Mouse (Mus musculus) myocyte (in vitro differentiated cells): ENCODE measurements around the gene A630095N17Rik.

ENCODE experiments used
- CEBPB ChIP-seq: IDR thresholded peaks from 2 replicates; pipeline ENCODE4 v1.6.1; 2011; ENCODE audit warnings: mild to moderate bottlenecking, moderate library complexity; ENCODE audit not compliant: poor library complexity, insufficient read depth, severe bottlenecking
- E2F4 ChIP-seq: IDR thresholded peaks from one replicate; pipeline ENCODE4 v1.6.1; 2011; ENCODE audit warnings: mild to moderate bottlenecking, control low read depth, moderate library complexity; ENCODE audit not compliant: insufficient read depth
- MAX ChIP-seq: IDR thresholded peaks from one replicate; pipeline ENCODE4 v1.6.1; 2011; ENCODE audit warnings: low read depth, mild to moderate bottlenecking, control low read depth
- MYOD1 ChIP-seq, 3 experiments: IDR thresholded peaks; one replicate each; pipeline ENCODE4 v1.6.1; 2011; ENCODE audit warnings: control low read depth in 2 of 3, low read depth in 2 of 3, mild to moderate bottlenecking in 2 of 3, moderate library complexity in 1 of 3; ENCODE audit not compliant: insufficient read length in 2 of 3, control insufficient read depth in 1 of 3
- MYOG ChIP-seq, 3 experiments: IDR thresholded peaks; one replicate each; pipeline ENCODE4 v1.6.1; 2011; ENCODE audit warnings: control low read depth in 2 of 3, low read depth in 2 of 3, mild to moderate bottlenecking in 2 of 3; ENCODE audit not compliant: insufficient read length in 2 of 3, control insufficient read depth in 1 of 3, insufficient read depth in 1 of 3
- POLR2A ChIP-seq: IDR thresholded peaks from one replicate; pipeline ENCODE4 v1.6.1; 2011; ENCODE audit warnings: low read depth, mild to moderate bottlenecking, control low read depth, moderate library complexity; ENCODE audit not compliant: insufficient read length
- POLR2AphosphoS2 ChIP-seq: IDR thresholded peaks from one replicate; pipeline ENCODE4 v1.6.1; 2011; ENCODE audit warnings: low read depth, control low read depth; ENCODE audit not compliant: insufficient read length
- REST ChIP-seq: IDR thresholded peaks from one replicate; pipeline ENCODE4 v1.6.1; 2011; ENCODE audit warnings: mild to moderate bottlenecking, control low read depth, moderate library complexity; ENCODE audit not compliant: insufficient read depth, insufficient read length
- SRF ChIP-seq: IDR thresholded peaks from one replicate; pipeline ENCODE4 v1.6.1; 2011; ENCODE audit warnings: low read depth; ENCODE audit not compliant: control insufficient read depth, insufficient read length
- TCF12 ChIP-seq: IDR thresholded peaks from one replicate; pipeline ENCODE4 v1.6.1; 2011; ENCODE audit warnings: mild to moderate bottlenecking, control low read depth; ENCODE audit not compliant: poor library complexity, insufficient read depth, severe bottlenecking
- TCF3 ChIP-seq: IDR thresholded peaks from one replicate; pipeline ENCODE4 v1.6.1; 2011; ENCODE audit warnings: low read depth, control low read depth; ENCODE audit not compliant: insufficient read length
- USF1 ChIP-seq: IDR thresholded peaks from one replicate; pipeline ENCODE4 v1.6.1; 2011; ENCODE audit warnings: low read depth, mild to moderate bottlenecking, control low read depth, moderate library complexity

DNA sequence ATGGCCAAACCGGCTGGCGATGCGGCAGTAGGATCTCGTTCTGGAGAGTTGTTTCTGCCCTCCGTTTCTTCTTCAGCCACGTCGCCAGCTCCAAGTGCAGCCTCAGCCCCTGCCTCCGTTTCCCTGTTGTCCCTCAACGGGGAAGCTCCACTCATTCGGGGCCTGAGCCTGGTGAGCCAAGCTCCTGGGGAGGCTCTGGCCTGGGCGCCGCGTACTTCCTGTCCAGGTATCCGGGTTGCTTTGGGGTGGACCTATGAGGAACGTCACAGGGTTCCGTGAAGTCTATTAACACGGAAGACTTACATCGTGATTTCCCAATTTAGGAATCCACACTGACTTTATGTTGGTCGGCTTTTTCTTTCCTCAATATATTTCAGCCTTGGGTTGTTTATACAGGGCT is 39.5 kb downstream of the A630095N17Rik start:
- TF ChIP-seq POLR2A = no peak
- TF ChIP-seq SRF = no peak
- TF ChIP-seq POLR2AphosphoS2 = no peak
- TF ChIP-seq TCF12 = no peak
- TF ChIP-seq E2F4 = no peak
- TF ChIP-seq CEBPB = no peak
- no peak for TF ChIP-seq MAX
- TF ChIP-seq USF1 = no peak
- TF ChIP-seq MYOD1 (IDR thresholded peaks at IDR 0.05; ENCODE audit: control insufficient read depth in 1 of 3, insufficient read length in 2 of 3, low read depth in 2 of 3) = no peak
- TF ChIP-seq MYOG (IDR thresholded peaks at IDR 0.05; ENCODE audit: control insufficient read depth in 1 of 3, insufficient read depth in 1 of 3, insufficient read length in 2 of 3, low read depth in 2 of 3) = no peak
- TF ChIP-seq REST = no peak
- no peak for TF ChIP-seq TCF3
